9 mouse cellular contexts compared by ENCODE assay signal in genomic region chr3:102526481-102526880, GRCm38 (mm10). TPM values are rescaled to one million over a fixed set of nuclear protein-coding genes. Genes with fewer than 3 reads are reported as not detected.
DNase-seq lines count a peak whose midpoint lies in the region; ATAC-seq and TF ChIP-seq lines count a peak whose summit lies in the region.
"Had no signal": no experiment of that assay in that cellular context is flagged by ENCODE, and none has a peak within 500 bp of the region (broad histone marks: within the 10 kb centered on the region; RNA-seq: fewer than 3 reads in every experiment).

No protein-coding gene starts in this region.

- ATAC-seq in kidney, postnatal 0 days (replicated peaks; ENCODE audit: low FRiP score, low read depth): no peak
- ATAC-seq in embryonic facial prominence, embryonic 12.5 days (ENCODE audit: insufficient number of reproducible peaks, insufficient read depth, low FRiP score, low TSS enrichment): peak; percentile 76; the same call in 1 of the 2 replicates

- peak; percentile 11 for DNase-seq in kidney, postnatal 0 days (ENCODE audit: low spot score)
- DNase-seq in kidney, adult 8-10 months: no peak
- DNase-seq in heart, postnatal 14 days: peak; percentile 66 to 70
- DNase-seq in ovary, adult 18-20 months (ENCODE audit: low spot score): peak; percentile 11
- DNase-seq in thymus, adult 2 months: no peak
- no peak for DNase-seq in right cerebral cortex, postnatal 25 days
- no peak for DNase-seq in forebrain, embryonic 10.5 days (ENCODE audit: extremely low spot score, low spot score)

- TF ChIP-seq POLR2A in thymus, adult 2 months (IDR thresholded peaks at IDR 0.05; ENCODE audit: control insufficient read depth, extremely low read depth, insufficient read depth, low read length, poor library complexity): no peak

- no peaks in the 10 kb centered on the region for H3K9me3 ChIP-seq in kidney, postnatal 0 days (replicated peaks; ENCODE audit: low read length)
- no peaks in the 10 kb centered on the region for H3K9me3 ChIP-seq in embryonic facial prominence, embryonic 12.5 days
- no peaks in the 10 kb centered on the region for H3K9me3 ChIP-seq in forebrain, embryonic 10.5 days
- H3K9me3 ChIP-seq: neural tube, embryonic 12.5 days had no signal

- H3K27me3 ChIP-seq in kidney, postnatal 0 days (ENCODE audit: insufficient read depth, low read length): no peaks in the 10 kb centered on the region
- H3K27me3 ChIP-seq in embryonic facial prominence, embryonic 12.5 days: no peaks in the 10 kb centered on the region
- H3K27me3 ChIP-seq in thymus, adult 2 months (ENCODE audit: control insufficient read depth, insufficient read depth, low read length): no peaks in the 10 kb centered on the region
- no peaks in the 10 kb centered on the region for H3K27me3 ChIP-seq in forebrain, embryonic 10.5 days (ENCODE audit: poor library complexity, severe bottlenecking)
- H3K27me3 ChIP-seq: neural tube, embryonic 12.5 days had no signal

- H3K4me2 ChIP-seq in kidney, postnatal 0 days (ENCODE audit: low read length): no peak overlapping the region
- H3K4me2 ChIP-seq in embryonic facial prominence, embryonic 12.5 days (replicated peaks): 0 out of 2 replicates have a peak overlapping the region, but pooled peaks have one; percentile 15
- H3K4me2 ChIP-seq: neural tube, embryonic 12.5 days had no signal

- TF ChIP-seq CTCF in kidney, postnatal 0 days (IDR thresholded peaks at IDR 0.05; ENCODE audit: low read depth): no peak
- TF ChIP-seq CTCF in thymus, adult 2 months (IDR thresholded peaks at IDR 0.05; ENCODE audit: borderline replicate concordance, control insufficient read depth, extremely low read depth, insufficient read depth, low read length, poor library complexity): no peak

- 52% methylated on average over 6 of the region's 6 CpGs for WGBS in kidney, postnatal 0 days
- whole genome bisulfite sequencing in embryonic facial prominence, embryonic 12.5 days: 24% methylated on average over 6 of the region's 6 CpGs
- WGBS in thymus, adult 2 months: 71% methylated on average over 6 of the region's 6 CpGs
- WGBS in forebrain, embryonic 10.5 days: 74% methylated on average over 6 of the region's 6 CpGs

- no peak overlapping the region for H3K9ac ChIP-seq in kidney, postnatal 0 days (ENCODE audit: low read depth, low read length)
- H3K9ac ChIP-seq in embryonic facial prominence, embryonic 12.5 days: no peak overlapping the region
- H3K9ac ChIP-seq: neural tube, embryonic 12.5 days had no signal

- H3K36me3 ChIP-seq in kidney, postnatal 0 days (ENCODE audit: insufficient read depth, low read length): no peaks in the 10 kb centered on the region
- H3K36me3 ChIP-seq in embryonic facial prominence, embryonic 12.5 days: no peaks in the 10 kb centered on the region
- H3K36me3 ChIP-seq in thymus, adult 2 months (ENCODE audit: control insufficient read depth, insufficient read depth, low read length): no peaks in the 10 kb centered on the region
- no peaks in the 10 kb centered on the region for H3K36me3 ChIP-seq in forebrain, embryonic 10.5 days (replicated peaks)
- H3K36me3 ChIP-seq: neural tube, embryonic 12.5 days had no signal

- H3K4me1 ChIP-seq in kidney, postnatal 0 days (replicated peaks; ENCODE audit: insufficient read depth, low read length): no peaks in the 10 kb centered on the region
- H3K4me1 ChIP-seq in embryonic facial prominence, embryonic 12.5 days: peaks cover 33% of the 10 kb centered on the region
- no peaks in the 10 kb centered on the region for H3K4me1 ChIP-seq in thymus, adult 2 months (replicated peaks; ENCODE audit: control insufficient read depth, insufficient read depth, low read length)
- H3K4me1 ChIP-seq in forebrain, embryonic 10.5 days: peaks cover 11% of the 10 kb centered on the region; the same call in 1 of the 2 replicates
- H3K4me1 ChIP-seq: neural tube, embryonic 12.5 days had no signal

- intact Hi-C loops in heart, postnatal 14 days (cut with DNase I): no loop called here

- no peak overlapping the region for H3K27ac ChIP-seq in kidney, postnatal 0 days
- H3K27ac ChIP-seq in embryonic facial prominence, embryonic 12.5 days: peak overlapping the region; percentile 71
- no peak overlapping the region for H3K27ac ChIP-seq in thymus, adult 2 months (ENCODE audit: control insufficient read depth, insufficient read depth, low read length)
- no peak overlapping the region for H3K27ac ChIP-seq in forebrain, embryonic 10.5 days
- H3K27ac ChIP-seq: neural tube, embryonic 12.5 days had no signal

- no peak overlapping the region for H3K4me3 ChIP-seq in kidney, postnatal 0 days (replicated peaks; ENCODE audit: low read depth, low read length)
- no peak overlapping the region for H3K4me3 ChIP-seq in embryonic facial prominence, embryonic 12.5 days
- H3K4me3 ChIP-seq in thymus, adult 2 months (ENCODE audit: control insufficient read depth, insufficient read depth, low read length): no peak overlapping the region
- H3K4me3 ChIP-seq in forebrain, embryonic 10.5 days: no peak overlapping the region
- H3K4me3 ChIP-seq: neural tube, embryonic 12.5 days had no signal

RNA-seq across cellular contexts. Expression of gene Ngf, which starts 56.8 kb away (rescaled TPM):
- 3.0 TPM in 2 replicates for polyA plus RNA-seq in kidney, postnatal 0 days (2015; fragmentation: Nextera tagmentation; extraction: Ambion mirVana)
- 6.7 and 12.4 TPM in 2 replicates for polyA plus RNA-seq in embryonic facial prominence, embryonic 12.5 days (2016; fragmentation: Nextera tagmentation; extraction: Ambion mirVana)
- total RNA-seq in heart, postnatal 14 days (2021): 1 to 10 TPM; 5.1 to 5.7 TPM
- polyA plus RNA-seq in thymus, adult 2 months (2012; rRNA removed): 1.0 and 2.6 TPM in 2 replicates
- 0.17 and 0.31 TPM in 2 replicates for polyA plus RNA-seq in forebrain, embryonic 10.5 days (2016; fragmentation: Nextera tagmentation; extraction: Ambion mirVana)

Comparison
In these comparisons a context has a peak if more than half of its experiments do, and no peak if none do; other contexts are left out.
1. DNase-seq: peak in kidney, postnatal 0 days (single experiment), heart, postnatal 14 days (2 of 2) and ovary, adult 18-20 months (single experiment); none in kidney, adult 8-10 months (0 of 2), thymus, adult 2 months (single experiment), right cerebral cortex, postnatal 25 days (single experiment) and forebrain, embryonic 10.5 days (single experiment).